Mouse (Mus musculus) Patski (cell line): ENCODE data around the gene Slc43a1. TPM values are rescaled to one million over a fixed set of nuclear protein-coding genes. Genes with fewer than 3 reads are reported as not detected.

Source experiments
- ATAC-seq: fragments of 100-300 bp; one replicate; pipeline ENCODE4 v1.8.0; 2021
- CTCF ChIA-PET: fragments of 350-600 bp; sonication (Branson Sonifier 250); formaldehyde crosslinking; loops from one replicate; lab custom pipeline; 2022; ENCODE audit warnings: inconsistent platforms; lab: Charles Lee
- POLR2A ChIA-PET: fragments of 350-600 bp; sonication (Branson Sonifier 250); formaldehyde crosslinking; loops from one replicate; lab custom pipeline; 2022; ENCODE audit warnings: antibody characterized with exemption, inconsistent platforms; lab: Charles Lee
- DNase-seq: peaks from one replicate; pipeline ENCODE4 v3.0.0-alpha.2; 2011; ENCODE audit warnings: low read depth, low spot score
- H3K27me3 ChIP-seq: fragments of 371-371 bp; one replicate; pipeline ENCODE4 v1.5.1; 2021
- CTCF ChIP-seq: fragments of 100-300 bp; IDR thresholded peaks from one replicate; pipeline ENCODE4 v1.5.1; 2021
- in situ Hi-C: fragments of 300-500 bp; cut with MboI; formaldehyde crosslinking; loops from 3 replicates; pipeline ENCODE4 v1.11.1; 2018; ENCODE audit warnings: low pct_unique_long_range_greater_than_20kb, mixed read lengths
- polyA plus RNA-seq: library from polyadenylated mRNA; unstranded; gene quantifications from one replicate; pipeline ENCODE4 v1.2.3, GENCODE M21; 2021

The Slc43a1 gene
- polyA plus RNA-seq, 1 experiment from 2014 or later, result 0.22 TPM

DNA sequence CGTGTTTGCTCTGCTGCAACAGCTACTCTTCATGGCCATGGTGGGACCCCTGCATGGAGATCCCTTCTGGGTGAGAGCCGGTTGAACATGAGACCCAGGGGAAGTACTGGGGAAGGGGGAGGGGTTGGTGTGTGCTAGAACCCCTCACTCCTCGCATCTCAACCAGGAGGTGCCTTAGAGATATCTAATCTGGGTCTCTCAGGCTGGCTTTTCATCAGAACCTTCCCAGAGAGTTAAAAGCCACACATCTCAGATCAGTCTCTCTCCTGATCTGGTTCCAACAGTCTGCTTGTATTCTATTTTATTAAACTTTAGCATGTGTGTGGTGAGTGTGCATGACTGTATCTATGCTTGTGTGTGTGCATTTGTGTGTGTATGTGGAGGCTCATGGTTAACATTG lies 22.8 kb downstream of the Slc43a1 start:
- ChIA-PET CTCF (interaction anchor here (1.8 kb wide), 1 partner anchor 30 kb away, joined by 5 read pairs; no protein-coding TSS in a partner anchor), POLR2A (no interaction called here)
- no peak for ATAC-seq
- H3K27me3 ChIP-seq, result peaks cover 2% of the 10 kb centered on the region
- no peak for TF ChIP-seq CTCF
- DNase-seq, result no peak
- in situ Hi-C loops, result no loop called here

DNA sequence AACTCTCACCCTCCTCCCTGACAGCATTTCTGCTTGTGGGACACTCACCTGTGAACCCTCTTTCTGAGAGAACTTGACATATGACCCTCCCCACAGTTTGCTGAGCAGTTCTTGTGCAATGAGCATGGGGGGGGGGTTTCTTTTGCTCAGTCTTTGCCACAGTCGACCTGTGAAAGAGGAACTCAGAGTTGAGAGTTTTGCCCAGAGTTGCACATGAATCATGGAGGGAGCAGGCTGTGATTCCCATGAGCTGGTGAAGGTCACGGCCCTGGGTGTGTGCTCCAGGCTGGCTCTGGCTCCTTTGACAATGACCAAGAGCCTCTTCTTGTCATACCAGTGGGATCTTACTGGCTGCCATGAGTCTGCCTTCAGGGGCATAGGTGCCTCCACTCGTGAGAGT lies 23.6 kb downstream of the Slc43a1 start:
- DNase-seq (no peak), ATAC-seq (no peak)
- in situ Hi-C loops, result no loop called here
- peaks cover 5% of the 10 kb centered on the region for H3K27me3 ChIP-seq
- CTCF ChIA-PET, result no interaction called here
- TF ChIP-seq CTCF, result no peak
- POLR2A ChIA-PET, result no interaction called here

DNA sequence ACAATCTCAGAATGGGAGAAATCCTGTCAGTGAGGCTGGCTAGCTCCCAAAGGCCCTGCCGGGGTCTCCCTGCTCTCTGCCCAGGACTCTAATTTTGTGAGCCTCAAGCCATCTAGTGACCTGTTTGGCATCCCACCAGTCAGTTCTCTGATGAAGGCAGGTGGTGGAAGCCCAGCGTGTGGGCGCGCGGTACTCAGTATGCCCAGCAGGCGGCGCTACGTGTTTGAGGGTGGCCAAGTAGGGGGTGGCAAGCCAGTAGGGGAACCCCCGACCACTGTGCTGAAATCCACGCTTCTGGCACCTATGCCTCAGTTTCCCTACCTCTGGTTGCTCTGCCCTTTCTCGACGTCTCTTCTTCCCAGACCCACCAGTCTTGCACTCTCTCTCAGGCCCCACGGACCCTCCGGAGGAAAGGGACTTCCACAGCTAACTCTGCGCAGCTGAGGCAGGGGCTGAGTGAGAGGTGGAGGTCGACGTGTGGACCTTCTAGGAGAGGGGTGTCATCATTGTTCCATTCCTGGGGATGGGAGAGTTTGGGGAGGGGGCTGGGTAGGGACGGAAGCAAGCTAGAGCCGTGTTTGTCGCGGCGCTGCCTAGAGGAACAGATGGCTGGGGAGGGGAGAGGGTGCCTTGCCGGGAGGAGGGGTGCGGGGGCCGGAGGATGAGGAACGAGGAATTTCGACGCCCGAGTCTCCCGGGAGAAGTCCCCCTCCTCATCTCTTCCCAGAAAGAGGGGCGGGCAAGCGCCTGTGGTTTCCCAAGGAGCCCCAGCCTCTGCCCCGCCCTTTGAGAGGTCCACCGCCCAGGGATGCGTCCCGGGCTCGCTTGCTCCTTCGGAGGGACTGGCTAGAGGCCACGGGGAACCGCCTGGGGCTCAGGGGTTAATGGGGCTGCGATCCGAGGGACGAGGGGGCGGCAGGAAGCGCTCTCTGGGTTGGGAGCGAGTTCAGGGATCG lies 27.2 kb downstream of the Slc43a1 start:
- CTCF ChIA-PET, result interaction anchor here (0.6 to 7.2 kb wide), 4 partner anchors 12 to 143 kb away, joined by 3 to 44 read pairs (median 34); no protein-coding TSS in a partner anchor
- POLR2A ChIA-PET, result interaction anchor here (0.8 kb wide), 1 partner anchor 33 kb away, joined by 3 read pairs; no protein-coding TSS in a partner anchor
- peaks cover 5% of the 10 kb centered on the region for H3K27me3 ChIP-seq
- DNase-seq (no peak), ATAC-seq (no peak)
- peak; percentile 81 for TF ChIP-seq CTCF
- in situ Hi-C loops, result no loop called here

DNA sequence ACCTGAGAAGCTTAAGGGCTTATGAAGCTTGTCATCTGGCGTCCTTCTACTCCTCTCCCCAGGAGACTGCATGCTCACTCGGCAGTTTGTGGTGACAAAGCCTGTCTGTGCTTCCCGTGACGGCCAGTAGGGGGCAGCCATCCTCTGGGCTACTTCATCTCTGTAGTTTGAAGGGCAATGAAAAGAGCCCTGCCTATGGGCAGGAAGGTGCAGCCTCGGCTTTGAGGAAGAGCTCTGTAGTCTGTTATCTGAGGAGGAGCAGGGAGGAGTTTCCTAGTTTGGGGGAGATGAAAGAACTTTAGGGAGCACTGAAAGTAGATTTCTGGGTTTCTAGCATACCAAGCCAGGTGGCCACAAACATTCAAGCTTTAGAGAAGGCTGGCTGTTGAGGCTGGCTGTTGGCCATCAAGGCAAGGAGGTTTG lies 29.9 kb downstream of the Slc43a1 start:
- POLR2A ChIA-PET, result interaction anchor here (1.2 kb wide), 1 partner anchor 39 kb away, joined by 4 read pairs; no protein-coding TSS in a partner anchor
- in situ Hi-C loops, result no loop called here
- H3K27me3 ChIP-seq, result peaks cover 15% of the 10 kb centered on the region
- ATAC-seq (peak; percentile 17), DNase-seq (no peak)
- CTCF ChIA-PET, result interaction anchor here (0.7 to 7.2 kb wide), 11 partner anchors 8 to 139 kb away, joined by 3 to 44 read pairs (median 5); no protein-coding TSS in a partner anchor
- peak; percentile 79 for TF ChIP-seq CTCF

DNA sequence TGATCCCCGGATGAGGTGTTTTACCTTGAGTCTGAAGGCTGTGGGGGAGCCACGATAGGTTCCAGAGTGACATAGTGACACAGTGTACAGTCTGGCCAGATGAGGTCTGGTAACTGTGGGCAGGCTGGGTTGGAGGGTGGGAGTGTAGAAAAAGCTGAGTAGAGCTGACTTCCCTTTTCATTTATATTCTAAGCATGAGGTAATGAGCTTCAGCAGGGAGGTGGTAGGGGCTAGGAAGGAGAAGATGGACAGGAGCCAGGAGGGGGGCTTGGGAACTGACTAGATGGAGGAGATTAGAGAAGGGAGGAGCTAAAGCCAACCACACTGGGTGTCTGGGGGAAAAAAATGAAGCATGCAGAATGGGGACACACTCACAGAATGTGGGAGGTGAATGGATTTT lies 30.3 kb downstream of the Slc43a1 start:
- H3K27me3 ChIP-seq, result peaks cover 15% of the 10 kb centered on the region
- no peak for TF ChIP-seq CTCF
- CTCF ChIA-PET, result interaction anchor here (0.7 to 7.2 kb wide), 10 partner anchors 9 to 138 kb away, joined by 3 to 44 read pairs (median 5); no protein-coding TSS in a partner anchor

DNA sequence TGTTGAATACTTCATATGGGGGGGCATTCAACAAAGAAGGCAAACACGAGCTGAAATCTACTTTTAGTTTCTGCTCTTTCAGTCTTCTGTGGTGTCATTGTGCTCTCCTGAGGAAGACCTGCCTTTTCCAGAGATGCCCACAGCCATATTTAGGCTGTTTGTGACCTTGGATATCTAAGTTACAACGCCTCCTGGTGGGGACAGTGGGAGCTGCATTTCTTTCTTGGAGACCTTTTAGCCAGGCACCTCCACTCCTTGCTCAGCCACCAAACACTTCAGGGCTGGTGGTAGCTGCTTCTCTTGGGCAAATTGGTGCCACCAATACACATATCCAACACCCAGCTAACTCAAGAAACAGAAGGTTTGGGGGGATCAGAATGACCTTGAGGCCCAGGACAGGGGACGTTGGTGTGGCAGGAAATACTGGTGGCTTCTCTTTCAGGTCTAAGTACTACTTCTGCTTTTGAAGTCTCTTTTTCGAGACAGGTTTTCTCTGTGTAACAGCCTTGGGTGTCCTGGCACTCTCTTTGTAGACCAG lies 32.0 kb downstream of the Slc43a1 start:
- H3K27me3 ChIP-seq, result peaks cover 15% of the 10 kb centered on the region

More for the DNA sequence above, 30.3 kb downstream of the Slc43a1 start:
- no peak for DNase-seq
- ATAC-seq, result no peak
- in situ Hi-C loops, result no loop called here
- POLR2A ChIA-PET, result interaction anchor here (1.2 kb wide), 1 partner anchor 40 kb away, joined by 4 read pairs; no protein-coding TSS in a partner anchor

DNA sequence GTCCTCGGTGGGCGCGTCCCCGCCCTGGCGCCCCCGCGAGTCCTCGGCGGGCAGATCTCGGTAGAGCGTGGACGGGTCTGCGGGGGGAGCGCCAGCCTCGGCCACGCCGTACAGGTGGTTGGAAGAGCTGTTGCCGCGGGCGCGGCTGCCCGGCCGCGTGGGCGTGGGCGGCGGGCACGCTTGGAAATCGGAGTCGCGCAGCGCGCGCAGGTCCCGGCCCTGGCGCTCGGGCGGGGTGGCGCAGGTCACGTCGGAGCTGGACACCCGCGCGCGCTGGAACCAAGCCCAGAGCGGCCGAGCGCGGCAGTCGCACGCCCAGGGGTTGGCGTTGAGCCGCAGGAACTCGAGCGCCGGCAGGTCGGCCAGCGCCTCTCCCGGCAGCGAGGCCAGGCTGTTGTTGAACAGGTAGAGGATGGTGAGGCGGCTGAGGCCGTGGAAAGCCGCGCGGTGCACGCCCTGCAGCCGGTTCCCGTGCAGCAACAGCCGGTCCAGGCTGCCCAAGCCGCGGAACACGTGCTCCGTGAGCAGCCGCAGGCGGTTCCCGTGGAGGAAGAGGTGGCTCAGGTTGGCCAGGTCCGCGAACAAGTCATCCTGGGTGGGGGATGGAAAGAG lies 33.6 kb downstream of the Slc43a1 start:
- no peak for TF ChIP-seq CTCF
- in situ Hi-C loops, result no loop called here
- DNase-seq (no peak), ATAC-seq (peak; percentile 24)
- H3K27me3 ChIP-seq, result peaks cover 11% of the 10 kb centered on the region
- CTCF ChIA-PET, result interaction anchor here (1.7 to 2.3 kb wide), 2 partner anchors 17 to 40 kb away, joined by 4 to 6 read pairs; no protein-coding TSS in a partner anchor
- POLR2A ChIA-PET, result no interaction called here

More for the DNA sequence above, 32.0 kb downstream of the Slc43a1 start:
- ChIA-PET CTCF (interaction anchor here (4.2 to 7.2 kb wide), 4 partner anchors 12 to 39 kb away, joined by 27 to 44 read pairs (median 34); no protein-coding TSS in a partner anchor), POLR2A (interaction anchor here (0.8 kb wide), 1 partner anchor 17 kb away, joined by 3 read pairs; no protein-coding TSS in a partner anchor)
- no peak for TF ChIP-seq CTCF
- DNase-seq, result no peak
- in situ Hi-C loops, result no loop called here
- ATAC-seq, result no peak

DNA sequence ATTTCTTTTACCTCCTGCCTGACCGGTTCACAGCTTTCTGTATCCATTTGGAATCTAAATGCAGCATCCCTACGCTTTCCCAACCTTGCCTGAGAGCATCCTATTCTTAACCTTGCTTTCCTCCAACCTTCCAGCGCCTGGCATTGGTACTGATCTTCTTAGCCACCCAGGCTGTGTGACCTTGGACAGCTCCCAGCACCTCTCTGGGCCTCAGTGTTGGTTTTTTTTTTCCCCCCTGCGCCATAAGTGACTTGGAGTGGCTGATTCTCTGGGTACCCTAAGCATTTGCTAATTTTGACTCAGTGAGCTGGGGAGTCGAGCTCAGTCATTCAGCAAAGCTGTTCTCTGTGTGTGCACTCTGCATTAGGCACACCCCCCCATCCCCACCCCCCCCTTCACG lies 37.2 kb downstream of the Slc43a1 start:
- no peak for TF ChIP-seq CTCF
- CTCF ChIA-PET, result interaction anchor here (1.0 kb wide), 1 partner anchor 44 kb away, joined by 4 read pairs; no protein-coding TSS in a partner anchor
- POLR2A ChIA-PET, result no interaction called here
- H3K27me3 ChIP-seq, result peaks cover 11% of the 10 kb centered on the region
- DNase-seq, result no peak
- no peak for ATAC-seq
- in situ Hi-C loops, result no loop called here

DNA sequence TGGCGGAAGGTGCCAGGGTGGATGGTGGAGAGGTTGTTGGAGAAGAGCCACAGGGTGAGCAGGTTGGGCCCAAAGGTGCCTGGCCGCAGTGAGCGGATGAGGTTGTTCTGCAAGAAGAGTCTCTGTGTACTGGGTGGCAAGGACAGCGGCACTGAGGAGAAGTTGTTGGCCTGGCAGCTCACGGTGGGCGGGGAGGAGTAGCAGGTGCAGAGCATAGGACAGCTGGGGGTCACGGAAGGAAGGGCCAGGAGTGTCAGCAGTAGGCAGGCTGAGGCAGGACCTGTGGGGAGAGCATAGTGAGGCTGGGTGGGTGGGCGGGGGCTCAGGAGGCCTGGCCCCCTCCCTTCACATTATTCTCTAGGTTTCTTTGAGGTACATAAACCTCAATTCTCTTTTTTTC lies 41.9 kb downstream of the Slc43a1 start:
- ChIA-PET POLR2A (no interaction called here), CTCF (interaction anchor here (5.7 kb wide), 1 partner anchor 11 kb away, joined by 27 read pairs; no protein-coding TSS in a partner anchor)
- in situ Hi-C loops, result no loop called here
- ATAC-seq, result no peak
- no peak for DNase-seq
- no peak for TF ChIP-seq CTCF
- H3K27me3 ChIP-seq, result no peaks in the 10 kb centered on the region

DNA sequence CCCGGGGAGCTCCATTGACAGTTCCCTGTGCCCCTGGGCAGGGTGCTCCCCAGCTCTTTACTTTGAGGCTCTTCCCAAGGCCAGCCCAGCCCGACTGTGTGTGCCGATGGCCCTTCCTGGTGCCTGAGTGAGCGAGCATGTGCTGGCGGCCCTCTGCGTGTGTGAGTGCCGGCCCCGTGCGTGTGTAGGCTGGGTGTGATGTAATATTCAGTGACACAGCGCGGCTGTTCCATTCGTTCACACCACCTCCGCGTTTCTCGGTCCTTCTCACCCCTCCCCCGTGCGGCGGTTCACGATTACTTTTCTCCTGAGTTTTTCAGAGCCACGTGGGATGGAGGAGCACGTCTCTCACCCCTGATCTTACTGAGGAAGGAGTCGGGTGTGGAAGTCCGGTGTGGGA lies 44.0 kb downstream of the Slc43a1 start:
- peaks cover 8% of the 10 kb centered on the region for H3K27me3 ChIP-seq
- POLR2A ChIA-PET, result no interaction called here
- in situ Hi-C loops, result no loop called here
- no peak for TF ChIP-seq CTCF
- no peak for ATAC-seq
- CTCF ChIA-PET, result interaction anchor here (1.0 to 5.7 kb wide), 2 partner anchors 14 to 51 kb away, joined by 3 to 27 read pairs; no protein-coding TSS in a partner anchor
- DNase-seq, result no peak
